Mouse (Mus musculus): ENCODE measurements at regions not wholly inside any gene's neighbourhood (a gene's known extent, or its start where the extent isn't known, plus 50 kb on each side); places are given as distances from the start of the nearest gene placed in this dataset.

- TF ChIP-seq GATA1 (IDR thresholded peaks at IDR 0.05; ENCODE audit: low read length): no peak
- no peak for TF ChIP-seq TAL1 (IDR thresholded peaks at IDR 0.05; ENCODE audit: low read length)
- H3K9me3 ChIP-seq (ENCODE audit: control insufficient read depth, low read length): no peaks in the 10 kb centered on the region; the same call in 1 of the 2 replicates
- no peaks in the 10 kb centered on the region; the same call in 1 of the 2 replicates for H3K27me3 ChIP-seq (ENCODE audit: control insufficient read depth)
- no peaks in the 10 kb centered on the region for H3K4me1 ChIP-seq (ENCODE audit: control insufficient read depth)
- H3K36me3 ChIP-seq (ENCODE audit: control insufficient read depth): no peaks in the 10 kb centered on the region
- H3K4me3 ChIP-seq (replicated peaks): no peak overlapping the region
These were observed 276.7 kb upstream of the Prox1 start for GRCm38 (mm10) chr1:190447253-190447652.

- no peaks in the 10 kb centered on the region for H3K4me1 ChIP-seq (ENCODE audit: control insufficient read depth)
- H3K4me3 ChIP-seq (replicated peaks): no peak overlapping the region
- no peaks in the 10 kb centered on the region; the same call in 1 of the 2 replicates for H3K9me3 ChIP-seq (ENCODE audit: control insufficient read depth, low read length)
- H3K27me3 ChIP-seq (ENCODE audit: control insufficient read depth): no peaks in the 10 kb centered on the region; the same call in 1 of the 2 replicates
- TF ChIP-seq GATA1 (IDR thresholded peaks at IDR 0.05; ENCODE audit: low read length): no peak
- no peak for TF ChIP-seq TAL1 (IDR thresholded peaks at IDR 0.05; ENCODE audit: low read length)
- no peaks in the 10 kb centered on the region for H3K36me3 ChIP-seq (ENCODE audit: control insufficient read depth)
These were observed 276.2 kb upstream of the Prox1 start for GRCm38 (mm10) chr1:190446676-190447075.

GRCm38 (mm10) chr1:190444366-190444765 is 273.9 kb upstream of the Prox1 start:
- Histone ChIP-seq H3K36me3 (ENCODE audit: control insufficient read depth) (no peaks in the 10 kb centered on the region), H3K27me3 (ENCODE audit: control insufficient read depth) (no peaks in the 10 kb centered on the region; the same call in 1 of the 2 replicates), H3K9me3 (ENCODE audit: control insufficient read depth, low read length) (no peaks in the 10 kb centered on the region; the same call in 1 of the 2 replicates), H3K4me1 (ENCODE audit: control insufficient read depth) (no peaks in the 10 kb centered on the region), H3K4me3 (replicated peaks) (no peak overlapping the region)
- no peak for TF ChIP-seq TAL1 (IDR thresholded peaks at IDR 0.05; ENCODE audit: low read length)
- TF ChIP-seq GATA1 (IDR thresholded peaks at IDR 0.05; ENCODE audit: low read length): no peak

GRCm38 (mm10) chr1:190443234-190443633 is 272.7 kb upstream of the Prox1 start:
- no peaks in the 10 kb centered on the region; the same call in 1 of the 2 replicates for H3K9me3 ChIP-seq (ENCODE audit: control insufficient read depth, low read length)
- TF ChIP-seq TAL1 (IDR thresholded peaks at IDR 0.05; ENCODE audit: low read length): no peak
- TF ChIP-seq GATA1 (IDR thresholded peaks at IDR 0.05; ENCODE audit: low read length): no peak
- no peaks in the 10 kb centered on the region for H3K27me3 ChIP-seq (ENCODE audit: control insufficient read depth)
- no peaks in the 10 kb centered on the region for H3K36me3 ChIP-seq (ENCODE audit: control insufficient read depth)
- no peak overlapping the region for H3K4me3 ChIP-seq (replicated peaks)
- H3K4me1 ChIP-seq (ENCODE audit: control insufficient read depth): no peaks in the 10 kb centered on the region

DNA sequence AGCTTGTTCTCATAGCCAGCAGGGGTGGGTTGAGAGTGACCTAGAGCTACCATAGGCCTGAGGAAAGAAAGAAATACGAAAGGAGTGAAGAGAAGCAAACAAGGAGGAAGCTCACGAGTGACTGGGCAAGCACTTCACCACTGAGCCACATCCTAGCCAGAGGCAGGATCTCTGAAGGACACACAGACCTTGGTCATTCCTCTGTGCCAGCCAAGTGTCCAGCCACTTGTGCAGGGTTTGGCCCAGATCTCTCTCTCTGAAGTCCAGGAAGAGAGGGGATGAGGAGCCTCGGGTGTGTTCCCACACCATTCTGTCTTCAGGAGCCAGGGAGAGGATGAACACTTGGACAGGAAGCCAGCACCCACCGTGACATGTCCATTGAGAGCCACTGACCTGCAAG is 271.7 kb upstream of the Prox1 start:
- no peak for TF ChIP-seq TAL1 (IDR thresholded peaks at IDR 0.05; ENCODE audit: low read length)
- TF ChIP-seq GATA1 (IDR thresholded peaks at IDR 0.05; ENCODE audit: low read length): no peak
- no peaks in the 10 kb centered on the region for H3K4me1 ChIP-seq (ENCODE audit: control insufficient read depth)
- no peak overlapping the region for H3K4me3 ChIP-seq (replicated peaks)
- H3K36me3 ChIP-seq (ENCODE audit: control insufficient read depth): no peaks in the 10 kb centered on the region
- no peaks in the 10 kb centered on the region for H3K27me3 ChIP-seq (ENCODE audit: control insufficient read depth)
- no peaks in the 10 kb centered on the region; the same call in 1 of the 2 replicates for H3K9me3 ChIP-seq (ENCODE audit: control insufficient read depth, low read length)

DNA sequence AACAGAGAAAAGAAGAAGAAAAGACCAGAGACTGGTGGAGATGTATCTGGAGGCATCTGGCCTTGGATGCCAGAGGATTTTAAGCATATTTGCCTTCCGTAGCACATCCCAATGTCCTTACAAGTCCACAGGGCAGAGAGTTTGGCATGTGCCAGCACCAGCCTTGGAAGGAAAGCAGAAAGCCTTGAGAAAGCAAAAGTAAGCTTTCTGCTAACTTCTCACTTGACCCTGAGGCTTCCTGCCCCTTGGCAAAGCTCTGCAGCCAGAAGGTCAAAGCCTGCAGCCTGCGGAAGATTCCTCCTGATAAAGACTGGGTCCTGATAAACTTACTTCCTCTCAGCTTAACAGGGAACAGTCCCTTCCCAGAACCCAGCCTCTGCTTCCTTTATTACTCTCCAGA is 268.3 kb upstream of the Prox1 start:
- Histone ChIP-seq H3K27me3 (ENCODE audit: control insufficient read depth) (no peaks in the 10 kb centered on the region), H3K9me3 (ENCODE audit: control insufficient read depth, low read length) (no peaks in the 10 kb centered on the region), H3K4me1 (ENCODE audit: control insufficient read depth) (no peaks in the 10 kb centered on the region), H3K36me3 (ENCODE audit: control insufficient read depth) (no peaks in the 10 kb centered on the region), H3K4me3 (replicated peaks) (no peak overlapping the region)
- TF ChIP-seq GATA1 (IDR thresholded peaks at IDR 0.05; ENCODE audit: low read length) (no peak), TAL1 (IDR thresholded peaks at IDR 0.05; ENCODE audit: low read length) (no peak)

DNA sequence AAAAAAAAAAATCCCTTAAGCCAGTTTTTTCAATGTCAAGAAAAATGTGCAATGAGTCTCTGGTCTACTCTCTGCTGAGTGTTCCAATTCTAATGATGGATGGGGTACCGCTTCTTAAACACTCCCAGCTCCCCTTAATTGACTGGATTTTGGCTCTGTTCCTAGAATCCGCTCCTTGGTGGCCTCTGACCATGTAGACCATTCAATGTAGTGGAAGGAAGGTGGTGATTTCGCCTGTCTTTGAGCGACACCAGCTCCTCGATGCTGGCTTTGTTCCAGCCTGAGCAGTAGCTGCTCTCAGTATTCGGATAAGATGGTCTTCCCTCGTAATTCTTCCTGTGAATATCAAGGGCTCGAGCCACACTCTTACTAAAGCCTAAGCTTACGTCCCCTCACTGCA is 252.4 kb upstream of the Prox1 start:
- no peaks in the 10 kb centered on the region for H3K4me1 ChIP-seq (ENCODE audit: control insufficient read depth)
- H3K9me3 ChIP-seq (ENCODE audit: control insufficient read depth, low read length): peaks cover 9% of the 10 kb centered on the region; the same call in 1 of the 2 replicates
- H3K36me3 ChIP-seq (ENCODE audit: control insufficient read depth): no peaks in the 10 kb centered on the region
- no peak overlapping the region for H3K4me3 ChIP-seq (replicated peaks)
- H3K27me3 ChIP-seq (ENCODE audit: control insufficient read depth): no peaks in the 10 kb centered on the region
- TF ChIP-seq TAL1 (IDR thresholded peaks at IDR 0.05; ENCODE audit: low read length): no peak
- TF ChIP-seq GATA1 (IDR thresholded peaks at IDR 0.05; ENCODE audit: low read length): no peak

- H3K4me1 ChIP-seq (ENCODE audit: control insufficient read depth): no peaks in the 10 kb centered on the region
- peaks cover 9% of the 10 kb centered on the region; the same call in 1 of the 2 replicates for H3K9me3 ChIP-seq (ENCODE audit: control insufficient read depth, low read length)
- TF ChIP-seq TAL1 (IDR thresholded peaks at IDR 0.05; ENCODE audit: low read length) (no peak), GATA1 (IDR thresholded peaks at IDR 0.05; ENCODE audit: low read length) (no peak)
- H3K27me3 ChIP-seq (ENCODE audit: control insufficient read depth): no peaks in the 10 kb centered on the region
- no peaks in the 10 kb centered on the region for H3K36me3 ChIP-seq (ENCODE audit: control insufficient read depth)
- no peak overlapping the region for H3K4me3 ChIP-seq (replicated peaks)
These were observed 249.2 kb upstream of the Prox1 start for GRCm38 (mm10) chr1:190419709-190420108.

DNA sequence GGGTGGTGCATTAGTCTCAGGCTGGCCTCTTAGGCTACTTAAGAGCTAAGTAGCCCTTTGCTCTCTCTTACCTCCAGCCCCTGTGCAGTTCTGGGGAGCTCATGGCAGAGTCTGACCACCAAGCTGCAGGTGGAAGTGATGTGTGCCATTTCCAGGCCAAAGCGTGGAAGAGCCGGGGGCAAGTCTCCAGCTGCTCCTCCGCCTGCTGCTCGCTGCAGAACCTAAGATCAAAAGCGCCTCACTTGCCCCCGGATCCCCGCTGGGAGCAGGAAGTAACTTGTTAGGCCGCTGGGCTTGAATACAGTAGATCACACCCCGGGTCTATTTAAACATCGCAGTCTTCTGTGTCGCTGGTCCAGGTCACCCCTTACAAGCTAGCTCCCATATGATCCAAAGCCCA is 246.8 kb upstream of the Prox1 start:
- no peaks in the 10 kb centered on the region for H3K27me3 ChIP-seq (ENCODE audit: control insufficient read depth)
- H3K4me1 ChIP-seq (ENCODE audit: control insufficient read depth): no peaks in the 10 kb centered on the region
- no peaks in the 10 kb centered on the region for H3K36me3 ChIP-seq (ENCODE audit: control insufficient read depth)
- TF ChIP-seq TAL1 (IDR thresholded peaks at IDR 0.05; ENCODE audit: low read length) (no peak), GATA1 (IDR thresholded peaks at IDR 0.05; ENCODE audit: low read length) (no peak)
- H3K4me3 ChIP-seq (replicated peaks): no peak overlapping the region
- H3K9me3 ChIP-seq (ENCODE audit: control insufficient read depth, low read length): peaks cover 3% of the 10 kb centered on the region; the same call in 1 of the 2 replicates

GRCm38 (mm10) chr1:190411756-190412155 is 241.2 kb upstream of the Prox1 start:
- Histone ChIP-seq H3K36me3 (ENCODE audit: control insufficient read depth) (no peaks in the 10 kb centered on the region), H3K4me3 (replicated peaks) (no peak overlapping the region), H3K4me1 (ENCODE audit: control insufficient read depth) (no peaks in the 10 kb centered on the region), H3K27me3 (ENCODE audit: control insufficient read depth) (no peaks in the 10 kb centered on the region), H3K9me3 (ENCODE audit: control insufficient read depth, low read length) (peaks cover 5% of the 10 kb centered on the region; the same call in 1 of the 2 replicates)
- TF ChIP-seq TAL1 (IDR thresholded peaks at IDR 0.05; ENCODE audit: low read length) (no peak), GATA1 (IDR thresholded peaks at IDR 0.05; ENCODE audit: low read length) (no peak)

Measured in erythroblast, embryonic 14.5 days (primary cell).